Mouse (Mus musculus): ENCODE measurements around the gene Sbk2.

Gene Sbk2

DNA sequence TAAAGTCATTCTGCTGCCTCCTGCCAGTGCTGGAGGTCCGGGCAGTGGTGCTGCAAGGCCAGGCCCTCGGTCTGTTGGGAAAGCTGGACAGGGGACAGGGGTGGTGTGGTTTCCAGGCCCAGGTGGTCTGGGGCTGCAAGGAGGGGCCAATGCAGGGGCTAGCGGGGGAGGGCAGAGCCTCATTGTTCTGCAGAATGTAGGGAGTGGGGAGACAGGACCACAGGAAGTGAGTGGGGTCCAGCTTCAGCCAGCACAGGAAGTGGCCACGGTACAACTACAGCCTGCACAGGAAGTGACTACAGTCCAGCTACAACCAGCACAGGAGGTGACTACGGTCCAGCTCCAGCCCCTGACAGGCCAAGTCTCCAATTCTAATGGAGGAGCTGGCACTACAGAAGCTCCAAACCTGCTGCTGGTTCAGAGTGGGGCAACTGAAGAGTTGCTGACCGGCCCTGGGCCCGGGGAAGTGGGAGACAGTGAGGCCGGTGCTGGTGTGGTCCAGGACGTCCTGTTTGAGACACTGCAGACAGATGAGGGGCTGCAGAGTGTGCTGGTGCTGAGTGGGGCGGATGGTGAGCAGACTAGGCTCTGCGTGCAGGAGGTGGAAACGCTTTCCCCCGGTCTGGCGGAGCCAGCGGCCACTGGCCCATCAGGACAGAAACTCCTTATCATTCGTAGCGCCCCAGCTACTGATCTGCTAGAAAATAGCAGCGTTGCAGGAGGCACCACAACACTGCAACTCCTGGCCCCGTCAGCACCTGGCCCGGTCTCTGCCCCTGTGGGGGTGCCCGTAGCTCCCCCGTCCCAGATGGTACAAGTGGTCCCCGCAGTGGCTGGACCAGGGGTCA is 43.0 kb downstream of the Sbk2 start:
- DNase-seq = no peak

- DNase-seq = no peak
These were observed 43.7 kb downstream of the Sbk2 start for GRCm38 (mm10) chr7:4920496-4920895.

DNA sequence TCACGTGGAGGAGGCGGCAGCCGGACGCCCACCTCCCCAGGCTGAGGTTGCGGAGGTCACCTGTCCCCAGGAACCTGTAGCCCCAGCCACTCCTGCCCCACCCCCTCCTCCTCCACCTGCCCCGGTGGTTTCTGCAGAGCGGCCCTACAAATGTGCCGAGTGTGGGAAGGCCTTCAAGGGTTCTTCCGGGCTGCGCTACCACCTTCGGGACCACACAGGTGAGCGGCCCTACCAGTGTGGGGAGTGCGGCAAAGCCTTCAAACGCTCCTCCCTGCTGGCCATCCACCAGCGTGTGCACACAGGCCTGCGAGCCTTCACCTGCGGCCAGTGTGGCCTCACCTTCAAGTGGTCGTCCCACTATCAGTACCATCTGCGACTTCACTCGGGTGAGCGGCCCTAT is 44.2 kb downstream of the Sbk2 start:
- DNase-seq = no peak

GRCm38 (mm10) chr7:4919096-4919495 is 45.1 kb downstream of the Sbk2 start:
- no peak for DNase-seq

GRCm38 (mm10) chr7:4918681-4919080 is 45.5 kb downstream of the Sbk2 start:
- DNase-seq = no peak

DNA sequence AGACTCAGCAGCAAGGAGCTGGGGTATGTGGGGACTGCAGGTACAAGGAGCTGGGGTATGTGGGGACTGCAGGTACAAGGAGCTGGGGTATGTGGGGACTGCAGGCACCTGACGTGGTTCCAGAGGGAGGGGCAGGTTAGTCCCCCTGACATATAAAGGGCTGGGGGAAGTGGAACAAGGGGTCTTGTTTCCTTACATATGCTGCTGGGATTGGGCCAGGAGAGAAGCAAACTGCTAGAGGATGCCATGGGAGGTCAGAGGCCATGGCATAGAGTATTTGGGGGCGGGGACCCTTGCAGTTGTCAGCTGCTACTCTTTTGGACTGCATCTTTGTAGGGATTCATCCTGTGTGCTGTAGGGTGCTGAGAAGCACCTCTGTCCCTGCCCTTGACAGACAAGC is 46.7 kb downstream of the Sbk2 start:
- no peak for DNase-seq

DNA sequence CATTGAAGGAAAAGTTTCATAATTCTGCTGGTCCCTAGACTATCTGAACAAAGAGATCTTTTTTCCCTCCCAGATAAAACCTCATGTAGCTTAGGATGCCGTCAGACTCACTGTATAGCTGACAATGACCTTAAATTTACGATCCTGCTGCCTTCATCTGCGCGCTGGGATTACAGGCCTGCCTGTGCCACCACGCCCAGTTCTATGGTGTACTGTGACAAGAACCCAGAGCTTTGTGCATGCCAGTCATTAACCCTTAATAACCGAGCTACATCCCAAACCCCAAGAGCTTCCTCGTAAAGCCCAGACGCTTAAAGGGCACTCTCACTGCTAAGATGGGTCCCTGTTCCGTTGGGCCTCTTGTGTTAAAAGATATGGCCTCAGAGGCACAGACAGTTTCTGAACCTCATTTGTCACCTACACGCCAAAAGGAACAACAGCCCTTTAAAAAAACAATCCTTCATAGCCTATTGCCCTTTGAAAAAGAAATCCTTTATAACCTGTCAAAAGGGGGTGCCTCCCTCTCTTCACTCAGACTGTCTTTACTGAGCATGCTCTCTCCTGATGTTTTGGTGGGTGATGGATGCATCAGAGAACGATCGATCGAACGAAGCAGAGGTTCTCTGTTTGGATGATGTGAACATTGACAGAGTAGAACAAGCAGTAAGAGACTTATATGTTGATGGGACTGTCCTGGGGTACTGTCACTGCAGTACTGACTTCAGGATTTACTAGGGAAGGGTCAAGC is 48.4 kb downstream of the Sbk2 start:
- peak; percentile 58 for DNase-seq

- DNase-seq = peak; percentile 97
These were observed 49.1 kb downstream of the Sbk2 start, which contains the start of gene Zfp628 for GRCm38 (mm10) chr7:4915007-4915665. TSS of gene Zfp628 (plus strand) at chr7:4915217.

DNA sequence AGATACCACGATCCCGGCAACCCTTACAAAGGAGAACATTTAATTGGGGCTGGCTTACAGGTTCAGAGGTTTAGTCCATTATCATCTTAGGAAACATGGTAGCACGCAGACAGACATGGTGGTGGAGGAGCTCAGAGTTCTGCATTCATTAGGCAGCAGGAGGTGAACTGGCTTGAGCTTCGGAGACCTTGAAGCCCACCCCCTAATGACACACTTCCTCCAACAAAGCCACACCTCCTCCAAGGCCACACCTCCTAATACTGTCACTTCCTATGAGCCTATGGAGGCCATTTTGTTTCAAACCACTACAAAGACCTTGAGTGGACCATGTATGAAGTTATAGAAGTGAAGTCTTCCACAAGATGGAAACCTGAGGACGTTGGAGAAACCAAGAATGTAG is 52.0 kb downstream of the Sbk2 start:
- no peak for DNase-seq

DNA sequence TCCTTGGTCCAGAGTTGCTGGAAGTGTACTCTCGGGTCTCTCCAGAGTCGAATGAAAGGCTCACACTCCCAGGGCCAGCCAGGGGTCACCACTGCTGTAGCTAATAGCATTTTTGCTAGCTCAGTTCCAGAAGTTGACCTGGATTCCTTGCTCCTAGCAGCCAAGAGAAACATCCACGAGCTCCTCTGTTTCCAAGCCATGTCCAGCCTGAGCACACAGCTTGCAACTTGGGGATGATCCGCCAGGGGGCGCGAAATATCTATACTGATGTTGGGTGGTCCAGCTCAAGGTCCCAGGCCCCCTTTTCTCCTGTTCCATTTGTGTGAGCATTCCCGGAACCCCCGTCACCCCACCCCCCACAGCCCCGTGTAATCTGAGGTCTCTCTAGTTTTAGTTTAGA is 52.6 kb downstream of the Sbk2 start:
- peak; percentile 49 for DNase-seq

GRCm38 (mm10) chr7:4906466-4906950 is 57.7 kb downstream of the Sbk2 start, which contains the start of gene Gm36210:
TSS of gene Gm36210 (minus strand) at chr7:4906516.
- no peak for DNase-seq

GRCm38 (mm10) chr7:4902404-4902803 is 61.8 kb downstream of the Sbk2 start:
- DNase-seq = no peak

DNA sequence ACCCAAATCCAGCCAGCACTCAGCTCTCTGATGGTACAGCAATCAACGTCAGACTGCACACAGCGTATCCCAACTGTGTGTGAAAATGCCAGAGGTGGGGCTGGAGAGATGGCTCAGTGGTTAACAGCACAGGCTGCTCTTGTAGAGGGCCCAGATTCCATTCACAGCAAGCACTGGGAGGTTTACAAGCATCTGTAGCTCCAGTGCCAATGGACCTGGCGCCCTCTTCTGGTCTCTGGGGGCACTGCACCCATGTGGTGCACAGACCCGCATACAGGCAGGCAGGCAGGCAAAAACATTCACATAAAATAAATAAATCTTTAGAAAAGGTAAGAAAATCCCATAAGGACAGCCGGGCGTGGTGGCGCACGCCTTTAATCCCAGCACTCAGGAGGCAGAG is 63.0 kb downstream of the Sbk2 start:
- DNase-seq = no peak

- DNase-seq = no peak
These were observed 63.7 kb downstream of the Sbk2 start for GRCm38 (mm10) chr7:4900523-4900851.

DNA sequence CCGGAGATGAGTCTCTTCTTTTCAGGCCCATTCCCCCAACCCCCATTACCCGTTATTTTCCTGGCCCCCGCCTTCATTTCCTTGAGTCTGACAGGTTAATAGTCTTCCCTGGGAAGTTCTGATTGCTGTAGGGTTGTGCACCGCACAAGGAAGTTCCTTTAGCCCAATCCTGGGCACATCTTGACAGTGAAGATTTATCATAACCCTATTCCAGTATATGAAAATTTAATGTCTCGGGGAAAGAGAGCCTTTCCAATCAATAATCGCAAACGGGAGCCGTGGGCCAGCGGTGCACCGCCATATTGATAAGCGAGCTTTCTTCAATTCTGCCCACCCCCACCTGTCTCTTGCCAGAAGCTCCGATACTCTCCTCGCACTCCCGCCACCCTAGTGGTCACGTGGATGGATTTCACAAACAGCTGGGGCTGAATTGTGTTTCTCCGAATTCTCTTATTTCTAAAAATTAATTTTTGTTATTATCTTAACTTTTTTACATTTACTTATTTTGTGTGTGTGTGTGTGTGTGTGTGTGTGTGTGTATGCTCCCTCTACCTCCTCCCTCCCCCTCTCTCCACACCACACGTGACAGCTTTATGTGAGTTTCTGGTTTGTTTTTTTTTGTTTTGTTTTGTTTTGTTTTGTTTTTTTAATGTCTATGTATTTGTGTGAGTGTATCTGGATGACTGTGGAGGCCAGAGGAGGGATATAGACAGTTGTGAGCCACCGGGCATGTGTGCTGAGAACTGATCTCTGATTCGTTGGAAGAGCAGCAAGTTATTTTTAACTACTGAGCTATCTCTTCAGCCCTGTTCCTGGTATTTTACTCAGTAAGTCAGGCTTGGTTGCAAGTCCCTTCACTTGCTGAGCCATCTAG is 64.3 kb downstream of the Sbk2 start:
- no peak for DNase-seq

GRCm38 (mm10) chr7:4898851-4899648 is 65.2 kb downstream of the Sbk2 start:
- no peak for DNase-seq

- DNase-seq = no peak
These were observed 69.0 kb downstream of the Sbk2 start for GRCm38 (mm10) chr7:4895186-4895585.

Measured in cerebellum, adult 8-10 months (tissue).